Mouse (Mus musculus): ENCODE data around the gene Ager. TPM values are rescaled to one million over a fixed set of nuclear protein-coding genes. Genes with fewer than 3 reads are reported as not detected.

Gene Ager
- total RNA-seq, 1 experiment from 2014 or later = 7.3 TPM

- ATAC-seq (replicated peaks; ENCODE audit: insufficient number of reproducible peaks, low FRiP score, low TSS enrichment, poor library complexity, severe bottlenecking) = no peak
Observed at GRCm38 (mm10) chr17:34645256-34645829, 47.7 kb downstream of the Ager start.

GRCm38 (mm10) chr17:34645831-34646511 is 48.3 kb downstream of the Ager start:
- ATAC-seq (replicated peaks; ENCODE audit: insufficient number of reproducible peaks, low FRiP score, low TSS enrichment, poor library complexity, severe bottlenecking) = no peak

DNA sequence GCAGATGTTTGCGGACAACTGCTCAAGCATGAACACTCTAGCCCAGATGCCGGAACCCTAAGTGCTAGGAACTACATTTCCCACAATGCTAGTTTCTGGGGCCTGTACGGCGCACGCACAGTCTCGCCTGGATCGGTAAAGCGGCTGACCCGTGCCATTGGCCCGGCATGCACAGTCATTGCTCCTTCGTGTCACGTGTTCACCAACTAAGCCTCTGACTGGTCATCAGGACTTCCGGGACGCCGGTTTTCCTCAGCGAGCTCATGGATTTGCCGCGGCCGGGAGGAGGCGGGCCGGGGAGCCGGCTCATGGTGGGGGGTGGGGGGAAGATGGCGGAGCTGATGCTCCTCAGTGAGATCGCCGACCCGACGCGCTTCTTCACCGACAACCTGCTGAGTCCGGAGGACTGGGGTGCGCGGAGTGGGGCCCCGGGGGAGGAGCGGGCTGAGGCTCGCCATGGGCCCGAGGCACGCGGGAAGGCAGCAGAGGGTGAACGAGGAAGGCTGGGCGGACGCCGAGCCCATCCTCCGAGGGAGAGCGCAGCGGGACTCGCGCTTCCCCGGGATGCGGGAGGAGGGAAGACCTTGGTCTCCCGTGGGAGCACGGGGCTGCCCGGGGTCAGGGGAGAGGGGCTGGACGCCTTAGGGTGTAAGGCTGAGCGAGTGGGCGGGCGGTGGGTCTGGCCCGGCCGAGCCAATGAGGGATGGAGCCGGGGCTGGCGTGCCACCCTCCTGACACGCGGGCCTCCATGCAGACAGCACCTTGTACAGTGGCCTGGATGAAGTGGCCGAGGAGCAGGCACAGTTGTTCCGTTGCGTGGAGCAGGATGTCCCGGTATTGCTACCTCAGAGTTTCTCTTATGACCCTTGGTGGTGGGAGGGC is 49.5 kb downstream of the Ager start, which contains the start of gene Atf6b:
Gene Atf6b (plus strand): TSS at position 241 of the 882 bp plus-strand sequence.
- ATAC-seq (replicated peaks; ENCODE audit: insufficient number of reproducible peaks, low FRiP score, low TSS enrichment, poor library complexity, severe bottlenecking) = peak; percentile 92

GRCm38 (mm10) chr17:34648141-34648890 is 50.7 kb downstream of the Ager start:
- ATAC-seq (replicated peaks; ENCODE audit: insufficient number of reproducible peaks, low FRiP score, low TSS enrichment, poor library complexity, severe bottlenecking) = no peak

DNA sequence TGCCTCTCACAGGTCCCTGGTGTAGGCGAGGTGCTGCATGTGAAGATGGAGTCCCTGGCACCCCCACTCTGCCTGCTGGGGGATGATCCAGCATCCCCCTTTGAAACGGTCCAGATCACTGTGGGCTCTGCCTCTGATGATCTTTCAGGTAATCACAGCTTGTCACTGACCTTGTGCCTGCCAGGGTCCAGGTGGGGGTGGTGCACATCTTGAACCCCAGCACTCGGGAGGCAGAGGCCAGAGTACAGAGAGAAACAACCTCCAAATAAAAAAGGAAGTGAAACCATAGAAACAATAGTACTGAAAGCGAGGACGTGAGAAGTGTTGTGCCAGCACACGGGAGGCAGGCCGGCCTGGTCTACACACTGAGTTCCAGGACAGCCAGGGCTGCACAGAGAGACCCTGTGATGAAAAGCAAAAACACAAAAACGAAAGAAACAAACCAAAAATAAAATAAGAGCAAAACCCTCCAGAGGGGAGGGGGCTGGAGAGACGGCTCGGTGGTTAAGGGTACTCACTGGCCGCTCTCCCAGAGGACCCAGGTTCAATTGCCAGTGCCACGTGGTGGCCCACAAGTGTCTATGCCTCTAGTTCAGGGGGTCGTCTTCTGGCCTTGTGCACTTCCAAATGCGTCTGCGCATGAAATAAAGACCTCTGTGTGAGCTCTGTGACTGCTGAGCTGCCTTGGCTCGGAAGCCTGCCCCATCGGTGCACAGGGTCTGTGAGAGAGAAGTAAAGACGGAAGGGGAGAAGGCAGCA is 51.6 kb downstream of the Ager start:
- 0 out of 2 replicates have a peak, but pooled peaks have one; percentile 10 for ATAC-seq (replicated peaks; ENCODE audit: insufficient number of reproducible peaks, low FRiP score, low TSS enrichment, poor library complexity, severe bottlenecking)

Other genes with a start within 250 kb of the Ager start
- gene Btnl2, start 243.0 kb upstream of the Ager start, total RNA-seq (2017) = 0.76 TPM in 1 of 3 replicates, not detected in the others
- gene Btnl1, start 220.7 kb upstream of the Ager start, total RNA-seq (2017) = 0.19 TPM in 1 of 3 replicates, not detected in the others
- gene BC051142, start 199.0 kb upstream of the Ager start, total RNA-seq (2017) = 2.6 to 4.7 TPM in 2 of 3 replicates, not detected in the other
- gene Btnl4, start 120.5 kb upstream of the Ager start, total RNA-seq (2017) = not detected in 3 replicates
- gene Btnl6, start 80.5 kb upstream of the Ager start, total RNA-seq (2017) = not detected in 3 replicates
- 0.29 to 0.48 TPM in 2 of 3 replicates, not detected in the other for gene Notch4, start 33.6 kb upstream of the Ager start, total RNA-seq (2017)
- gene Gpsm3, start 8.1 kb upstream of the Ager start, total RNA-seq (2017) = 64.4 to 104 TPM (median 95.5 TPM) in 3 replicates
- gene Pbx2, start 6.6 kb upstream of the Ager start, total RNA-seq (2017) = 26.8 to 34.9 TPM (median 30.9 TPM) in 3 replicates
- gene Rnf5, start 5.8 kb downstream of the Ager start, total RNA-seq (2017) = 8.6 to 21.8 TPM (median 14.6 TPM) in 3 replicates
- gene Agpat1, start 6.4 kb downstream of the Ager start, total RNA-seq (2017) = 14.3 to 26.9 TPM (median 16.4 TPM) in 3 replicates
- gene Egfl8, start 18.1 kb downstream of the Ager start, total RNA-seq (2017) = 2.3 to 3.3 TPM (median 3.0 TPM) in 3 replicates
- gene Ppt2, start 30.6 kb downstream of the Ager start, total RNA-seq (2017) = 30.4 to 67.0 TPM (median 38.4 TPM) in 3 replicates
- gene Prrt1, start 31.7 kb downstream of the Ager start, total RNA-seq (2017) = 0.29 to 1.9 TPM (median 0.75 TPM) in 3 replicates
- gene Fkbpl, start 46.9 kb downstream of the Ager start, total RNA-seq (2017) = 5.6 to 15.1 TPM (median 6.4 TPM) in 3 replicates
- 17.4 to 26.0 TPM (median 23.4 TPM) in 3 replicates for gene Atf6b, start 49.3 kb downstream of the Ager start, total RNA-seq (2017)
- not detected in 3 replicates for gene Tnxb, start 72.7 kb downstream of the Ager start, total RNA-seq (2017)
- gene C4b, start 146.0 kb downstream of the Ager start, total RNA-seq (2017) = 0.19 to 0.64 TPM (median 0.19 TPM) in 3 replicates
- not detected in 3 replicates for gene Cyp21a1, start 206.7 kb downstream of the Ager start, total RNA-seq (2017)
- gene Stk19, start 239.1 kb downstream of the Ager start, total RNA-seq (2017) = 28.8 to 49.5 TPM (median 40.0 TPM) in 3 replicates
- gene Dxo, start 239.2 kb downstream of the Ager start, total RNA-seq (2017) = 13.2 to 57.9 TPM (median 29.1 TPM) in 3 replicates

Measured in monocyte, adult 5-6 weeks (primary cell).